Mouse (Mus musculus) lung, adult 2 months (tissue): ENCODE measurements around the gene Msi2.

Source experiments
- CTCF ChIP-seq: fragments of 200-500 bp; IDR thresholded peaks from 2 replicates; pipeline ENCODE4 v1.5.1; 2011; ENCODE audit warnings: mild to moderate bottlenecking, low read length, control low read depth; ENCODE audit not compliant: insufficient read depth
- POLR2A ChIP-seq: fragments of 200-500 bp; IDR thresholded peaks from 2 replicates; pipeline ENCODE4 v1.6.1; 2011; ENCODE audit warnings: low read depth, mild to moderate bottlenecking, control low read depth, low read length, borderline replicate concordance; ENCODE audit errors: extremely low read depth

DNA sequence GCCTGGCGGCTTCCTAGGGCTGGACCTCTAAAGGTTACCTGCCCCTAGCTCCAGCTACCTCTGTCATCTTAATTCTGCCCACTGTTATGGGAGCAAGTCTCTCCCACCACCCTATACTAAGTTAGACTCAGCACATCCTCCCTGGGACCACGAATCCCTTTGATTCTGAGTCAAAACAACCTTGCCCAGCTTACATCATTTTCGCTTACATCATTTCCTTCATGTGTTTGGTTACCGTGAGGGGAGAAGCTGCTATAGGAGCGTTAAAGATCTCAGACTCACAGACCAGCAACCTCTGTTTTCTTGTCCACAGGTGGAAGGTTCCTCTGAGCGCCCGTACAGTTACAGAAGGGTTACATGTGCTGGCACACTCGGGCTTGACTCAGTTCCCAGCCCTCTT, 288.0 kb downstream of the Msi2 start:
- TF ChIP-seq CTCF, result no peak
- TF ChIP-seq POLR2A, result no peak
